Mouse (Mus musculus) ovary, postnatal 10 days (tissue): ENCODE data around the gene Sp4.

Source experiments
- DNase-seq: peaks from one replicate; pipeline ENCODE4 v3.0.0; 2022; ENCODE audit warnings: low spot score

The Sp4 gene

GRCm38 (mm10) chr12:118301072-118301865 is at the start of gene Sp4:
Sp4 (minus strand) TSS chr12:118301440.
- DNase-seq, result peak; percentile 72

- no peak for DNase-seq
Measured at GRCm38 (mm10) chr12:118339107-118339506, 37.9 kb upstream of the Sp4 start.

- no peak for DNase-seq
Measured at GRCm38 (mm10) chr12:118338243-118338642, 37.0 kb upstream of the Sp4 start.

GRCm38 (mm10) chr12:118337291-118337690 is 36.1 kb upstream of the Sp4 start:
- no peak for DNase-seq

GRCm38 (mm10) chr12:118328739-118329249 is 27.6 kb upstream of the Sp4 start:
- DNase-seq, result no peak

GRCm38 (mm10) chr12:118327566-118327965 is 26.3 kb upstream of the Sp4 start:
- no peak for DNase-seq

GRCm38 (mm10) chr12:118326161-118326560 is 24.9 kb upstream of the Sp4 start:
- DNase-seq, result no peak

- DNase-seq, result no peak
Measured at GRCm38 (mm10) chr12:118320076-118320475, 18.8 kb upstream of the Sp4 start.

- no peak for DNase-seq
Measured at GRCm38 (mm10) chr12:118314477-118314845, 13.2 kb upstream of the Sp4 start.

- no peak for DNase-seq
Measured at GRCm38 (mm10) chr12:118313805-118314476, 12.7 kb upstream of the Sp4 start.

GRCm38 (mm10) chr12:118303586-118303985 is 2.3 kb upstream of the Sp4 start:
- no peak for DNase-seq

- DNase-seq, result no peak
Measured at GRCm38 (mm10) chr12:118303066-118303465, 1.8 kb upstream of the Sp4 start.

GRCm38 (mm10) chr12:118301866-118302835 is 911 bp upstream of the Sp4 start:
- DNase-seq, result peak; percentile 94

- no peak for DNase-seq
Measured at GRCm38 (mm10) chr12:118300754-118301071, 527 bp downstream of the Sp4 start.

GRCm38 (mm10) chr12:118299956-118300355 is 1.3 kb downstream of the Sp4 start:
- no peak for DNase-seq

GRCm38 (mm10) chr12:118299172-118299571 is 2.1 kb downstream of the Sp4 start:
- no peak for DNase-seq

- DNase-seq, result no peak
Measured at GRCm38 (mm10) chr12:118298516-118298915, 2.7 kb downstream of the Sp4 start.

- DNase-seq, result no peak
Measured at GRCm38 (mm10) chr12:118296236-118296635, 5.0 kb downstream of the Sp4 start.

- DNase-seq, result no peak
Measured at GRCm38 (mm10) chr12:118295793-118296192, 5.4 kb downstream of the Sp4 start.

GRCm38 (mm10) chr12:118288947-118289346 is 12.3 kb downstream of the Sp4 start:
- no peak for DNase-seq

- DNase-seq, result no peak
Measured at GRCm38 (mm10) chr12:118285099-118285498, 16.1 kb downstream of the Sp4 start.

GRCm38 (mm10) chr12:118281961-118282360 is 19.3 kb downstream of the Sp4 start:
- no peak for DNase-seq
